Mouse (Mus musculus): Measurements from ENCODE around the gene Sec14l5. TPM values are rescaled to one million over a fixed set of nuclear protein-coding genes. Genes with fewer than 3 reads are reported as not detected.

Gene Sec14l5
- total RNA-seq, 2 experiments from 2014 or later, result 7.4 to 11.3 TPM

Small RNA genes lying within 50 kb of the gene (microRNA-seq; reads per million reads assigned to microRNA genes)
- gene Gm23689, result 0 reads per million in 2 experiments
- gene Gm26095, result 0 reads per million in 2 experiments
- 0 reads per million in 2 experiments for gene Mir6364

Other genes starting within 250 kb of the Sec14l5 start
- 10 to 100 TPM; 23.3 to 23.8 TPM for gene Nudt16l1, start 208.3 kb upstream of the Sec14l5 start, total RNA-seq (2021)
- gene Anks3, start 182.9 kb upstream of the Sec14l5 start, total RNA-seq (2021), result 10 to 100 TPM in 1 of 2 experiments, 1 to 10 TPM in 1; 9.9 to 10.7 TPM
- gene Sept12, start 149.3 kb upstream of the Sec14l5 start, total RNA-seq (2021), result not detected
- gene Smim22, start 139.8 kb upstream of the Sec14l5 start, total RNA-seq (2021), result not detected
- 10 to 100 TPM; 11.1 to 11.3 TPM for gene Rogdi, start 133.6 kb upstream of the Sec14l5 start, total RNA-seq (2021)
- 10 to 100 TPM; 35.6 to 37.2 TPM for gene Glyr1, start 97.2 kb upstream of the Sec14l5 start, total RNA-seq (2021)
- gene Ubn1, start 97.1 kb upstream of the Sec14l5 start, total RNA-seq (2021), result 10 to 100 TPM; 21.2 to 25.5 TPM
- gene Ppl, start 14.7 kb upstream of the Sec14l5 start, total RNA-seq (2021), result under 1 TPM; 0.27 to 0.43 TPM
- 1 to 10 TPM; 6.8 to 7.2 TPM for gene Nagpa, start 56.9 kb downstream of the Sec14l5 start, total RNA-seq (2021)
- 1 to 10 TPM; 6.8 to 8.6 TPM for gene AU021092, start 75.2 kb downstream of the Sec14l5 start, total RNA-seq (2021)
- 10 to 100 TPM; 10.2 to 11.2 TPM for gene Alg1, start 86.5 kb downstream of the Sec14l5 start, total RNA-seq (2021)
- 1 to 10 TPM; 8.1 to 9.6 TPM for gene Eef2kmt, start 108.9 kb downstream of the Sec14l5 start, total RNA-seq (2021)

Measured in gastrocnemius, postnatal 14 days (tissue).